Mouse (Mus musculus) adrenal gland, adult 18-20 months (tissue): ENCODE measurements around the gene Hypk. TPM values are rescaled to one million over a fixed set of nuclear protein-coding genes. Genes with fewer than 3 reads are reported as not detected.
A peak's percentile ranks its signal among the peaks of the same experiment; 100 is the strongest.
"Not testable (repeated sequence)": the region's sequence is repeated elsewhere in the genome, so short reads cannot be mapped to it uniquely, and the experiment has no call there.

ENCODE experiments used
- DNase-seq, 2 experiments: peaks; one replicate each; pipeline ENCODE4 v3.0.0; 2021 to 2022; ENCODE audit warnings: low spot score in 2 of 2
- microRNA-seq, 2 experiments: library from miRNA; unstranded; fragments of <30 nt; microRNA quantifications; one replicate each; pipeline ENCODE4 v1.2.0; 2021; ENCODE audit warnings: borderline number of aligned reads in 2 of 2
- total RNA-seq, 2 experiments: library from RNA; stranded (reverse); gene quantifications; 1 replicate in 1 of 2; 2 replicates in 1 of 2; pipeline ENCODE4 v1.2.3; 2021

Hypk gene
- total RNA-seq, 2 experiments from 2014 or later = 20.9 to 43.7 TPM

DNA sequence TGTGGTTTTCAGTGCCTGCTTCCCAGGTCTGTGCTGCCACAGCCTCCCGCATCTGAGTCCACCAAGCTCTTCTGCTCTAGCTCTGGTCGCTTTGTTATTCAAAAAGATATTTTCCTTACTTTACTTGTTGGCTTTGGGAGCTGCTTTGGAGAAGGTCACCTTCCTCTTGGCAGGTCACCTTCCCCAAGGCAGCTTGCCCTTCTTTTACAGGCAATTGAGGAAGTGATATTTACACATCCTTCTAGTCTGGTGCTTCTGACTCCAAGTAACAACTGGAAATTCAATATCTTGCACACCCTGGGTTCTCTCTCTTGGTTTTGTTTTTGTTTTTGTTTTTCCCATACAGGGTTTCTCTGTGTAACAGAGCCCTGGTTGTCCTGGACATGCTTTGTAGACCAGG is 31.3 kb downstream of the Hypk start:
- not testable (repeated sequence) for DNase-seq

DNA sequence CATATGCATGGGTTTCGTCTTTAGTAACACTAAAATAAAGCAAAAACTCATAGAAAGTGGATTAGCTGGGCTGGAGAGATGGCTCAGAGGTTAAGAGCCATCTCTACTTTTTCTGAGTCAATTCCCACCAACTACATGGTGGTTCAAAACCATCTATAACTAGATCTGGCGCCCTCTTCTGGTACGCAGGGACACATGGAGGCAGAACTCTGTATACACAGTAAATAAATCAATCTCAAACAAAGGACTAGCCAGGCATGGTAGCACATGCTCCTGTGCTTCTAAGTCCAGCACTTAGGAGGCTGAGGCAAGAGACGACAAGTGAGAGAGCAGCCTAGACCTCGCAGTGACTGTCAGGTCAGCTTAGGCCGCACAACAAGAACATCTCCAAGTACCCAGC is 48.5 kb downstream of the Hypk start:
- DNase-seq = not testable (repeated sequence)

DNA sequence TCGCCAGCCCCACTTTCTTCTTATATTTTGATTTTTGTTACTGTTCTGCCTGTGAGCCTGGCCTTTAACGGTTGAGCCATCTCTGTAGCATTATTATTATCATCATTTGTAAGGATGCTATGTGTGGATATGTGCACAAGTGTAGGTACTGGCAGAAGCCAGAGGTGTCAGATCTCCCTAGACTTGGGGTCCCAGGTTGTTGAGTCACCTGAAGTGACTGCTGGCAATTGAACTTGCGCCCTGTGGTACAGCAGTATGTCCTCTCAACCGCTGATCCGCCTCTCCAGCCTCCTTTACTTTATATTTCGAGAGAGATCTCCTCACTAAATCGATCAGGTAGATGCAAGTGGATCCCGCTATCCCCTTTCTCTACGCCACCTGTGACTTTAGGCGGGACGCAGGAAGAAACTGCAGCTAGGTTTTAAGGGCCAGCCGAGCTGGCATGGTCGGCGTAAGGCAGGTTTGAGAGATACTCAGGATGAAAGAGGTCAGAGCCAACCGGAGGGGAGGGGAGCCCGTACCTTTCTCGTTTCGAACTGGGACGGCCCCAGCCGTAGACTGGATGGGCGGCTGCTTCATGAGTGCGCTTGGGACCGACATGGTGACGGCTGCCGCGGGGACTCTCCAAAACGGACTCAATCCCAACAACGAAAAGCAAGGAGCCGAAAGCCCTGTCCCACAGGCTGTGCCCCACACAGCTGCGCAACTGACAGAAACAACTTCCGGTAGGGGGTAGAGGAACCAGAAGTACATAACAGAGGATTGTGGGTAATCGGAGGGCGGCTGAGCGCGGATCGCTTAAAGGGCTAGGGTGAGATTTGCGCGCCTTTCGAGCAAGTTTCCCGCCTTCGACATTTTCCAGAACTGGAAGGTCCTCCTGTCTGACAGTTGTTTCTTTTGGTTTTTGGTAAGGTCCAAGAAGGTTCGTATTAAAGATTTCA is 53.1 kb downstream of the Hypk start, which contains the start of the genes Mfap1a and Wdr76:
Mfap1a (minus strand) TSS at position 724 of the 941 bp plus-strand sequence.
Wdr76 (plus strand) TSS at position 782 of the 941 bp plus-strand sequence.
- DNase-seq = peak; percentile 70 to 74

DNA sequence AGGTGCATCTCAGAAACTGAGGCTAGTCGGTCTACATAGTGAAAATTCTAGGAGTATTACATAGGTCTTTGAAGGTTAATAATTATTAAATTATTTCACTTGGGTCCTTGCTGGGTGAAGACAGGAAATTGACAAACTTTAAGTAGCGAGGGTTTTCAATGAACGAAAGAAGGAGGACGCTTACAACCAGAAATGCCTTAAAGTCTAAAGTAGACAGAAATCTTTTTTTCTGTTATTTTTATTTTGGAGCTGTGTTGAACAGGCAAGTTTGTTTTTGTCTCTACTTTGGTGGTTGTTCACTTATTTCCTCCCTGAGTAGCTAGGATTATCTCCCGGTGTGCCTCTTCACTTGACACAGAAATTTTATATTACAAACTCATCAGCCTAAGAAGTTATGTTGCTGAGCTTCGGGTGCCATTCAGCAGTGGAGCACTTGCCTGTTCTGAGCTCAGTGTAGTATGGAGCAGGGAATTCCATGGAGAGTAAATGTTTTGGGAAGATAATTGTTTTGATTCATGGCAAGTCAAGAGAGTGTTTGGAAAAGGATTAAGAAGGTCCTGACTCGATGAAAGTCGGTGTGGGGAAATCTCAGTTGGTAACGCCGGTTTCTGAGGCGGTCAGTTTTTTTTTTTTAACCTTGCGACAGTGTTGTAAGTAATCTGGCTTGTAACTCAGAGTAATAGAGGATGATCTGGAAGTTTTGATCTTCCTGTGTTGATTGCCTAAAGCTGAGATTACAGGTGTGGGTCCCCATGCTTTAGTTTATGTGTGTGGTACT is 54.3 kb downstream of the Hypk start:
- no peak for DNase-seq

DNA sequence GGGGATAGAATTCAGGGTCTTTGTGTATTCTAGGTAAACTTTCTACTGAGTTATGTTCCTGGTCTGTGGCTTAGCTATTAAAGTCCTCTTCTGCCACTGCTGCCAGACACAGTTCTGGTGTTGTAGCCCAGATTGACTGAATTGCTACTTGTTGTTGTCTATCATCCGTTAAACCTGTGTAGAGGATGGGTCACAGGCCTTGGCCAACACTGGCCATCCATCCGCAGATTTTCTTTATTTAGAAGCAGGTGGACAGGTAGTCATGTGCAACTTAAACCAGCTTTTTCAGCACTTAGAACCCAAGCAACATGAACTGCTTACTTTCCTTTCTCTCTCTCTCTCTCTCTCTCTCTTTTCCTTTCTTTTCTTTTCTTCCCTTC is 54.9 kb downstream of the Hypk start:
- no peak for DNase-seq

Small RNA genes within 50 kb of the gene (microRNA-seq; reads per million reads assigned to microRNA genes)
- 0 reads per million in 2 experiments for gene Gm22953

Other genes with a start within 250 kb of the Hypk start
- gene Trp53bp1, start 181.9 kb upstream of the Hypk start, total RNA-seq = 10 to 100 TPM; 61.6 to 69.8 TPM
- 1 to 10 TPM; 6.5 to 7.6 TPM for gene Map1a, start 163.7 kb upstream of the Hypk start, total RNA-seq
- gene Ppip5k1, start 97.9 kb upstream of the Hypk start, total RNA-seq = 10 to 100 TPM; 49.3 to 80.6 TPM
- 10 to 100 TPM in 1 of 2 experiments, 1 to 10 TPM in 1; 6.9 to 12.0 TPM for gene Ckmt1, start 95.6 kb upstream of the Hypk start, total RNA-seq
- gene Strc, start 66.1 kb upstream of the Hypk start, total RNA-seq = under 1 TPM; 0.03 to 0.22 TPM
- gene Pdia3, start 39.5 kb upstream of the Hypk start, total RNA-seq = 100 to 1,000 TPM; 355 to 437 TPM
- gene Catsper2, start 39.5 kb upstream of the Hypk start, total RNA-seq = 1 to 10 TPM; 2.2 to 2.6 TPM
- gene Ell3, start 9.0 kb upstream of the Hypk start, total RNA-seq = under 1 TPM; 0.17 to 0.35 TPM
- 100 to 1,000 TPM; 363 to 372 TPM for gene Serf2, start 4.1 kb upstream of the Hypk start, total RNA-seq
- under 1 TPM in 1 of 2 experiments, not detected in 1; 0.19 TPM for gene Serinc4, start 3.5 kb downstream of the Hypk start, total RNA-seq
- 10 to 100 TPM; 39.8 to 45.1 TPM for gene Mfap1b, start 20.8 kb downstream of the Hypk start, total RNA-seq
- gene Mfap1a, start 53.4 kb downstream of the Hypk start, total RNA-seq = 10 to 100 TPM; 32.0 to 34.5 TPM
- gene Wdr76, start 53.4 kb downstream of the Hypk start, total RNA-seq = 1 to 10 TPM; 2.3 to 2.8 TPM